Mouse (Mus musculus): ENCODE measurements around the gene Prkce. TPM values are rescaled to one million over a fixed set of nuclear protein-coding genes. Genes with fewer than 3 reads are reported as not detected.

The Prkce gene
- polyA plus RNA-seq, 1 experiment = 4.8 TPM

DNA sequence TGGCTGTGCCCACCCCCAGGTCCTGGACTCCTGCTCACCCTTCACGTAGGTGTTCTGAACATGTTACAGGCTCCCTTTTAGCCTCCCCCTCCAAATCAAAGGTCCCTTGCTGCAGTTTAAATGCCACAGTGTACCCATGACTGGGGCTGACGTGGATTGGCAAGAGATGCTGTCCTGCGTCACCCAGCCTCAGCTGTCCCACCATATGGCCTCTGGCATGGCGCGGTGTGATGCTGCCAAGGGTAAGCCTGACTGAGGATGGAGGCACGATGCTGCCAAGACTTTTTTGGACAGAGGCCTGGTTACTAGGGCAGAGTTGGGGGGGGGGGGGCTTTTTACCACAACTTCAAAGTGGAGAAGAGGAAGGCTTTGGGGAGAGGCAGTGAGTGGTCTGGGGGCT is 98.5 kb downstream of the Prkce start:
- H3K4me3 ChIP-seq (replicated peaks; ENCODE audit: control insufficient read depth, low read depth, low read length) = no peak overlapping the region
- no peak overlapping the region for H3K27ac ChIP-seq (ENCODE audit: control insufficient read depth, insufficient read depth, low read depth, low read length, poor library complexity)
- H3K4me1 ChIP-seq (ENCODE audit: control insufficient read depth, insufficient read depth, low read length) = no peaks in the 10 kb centered on the region
- WGBS = 87% methylated on average over 6 of the region's 6 CpGs
- TF ChIP-seq POLR2A (IDR thresholded peaks at IDR 0.05; ENCODE audit: borderline replicate concordance, control insufficient read depth, low read depth, low read length) (no peak), CTCF (IDR thresholded peaks at IDR 0.05; ENCODE audit: control insufficient read depth, insufficient read depth, low read length) (no peak)

DNA sequence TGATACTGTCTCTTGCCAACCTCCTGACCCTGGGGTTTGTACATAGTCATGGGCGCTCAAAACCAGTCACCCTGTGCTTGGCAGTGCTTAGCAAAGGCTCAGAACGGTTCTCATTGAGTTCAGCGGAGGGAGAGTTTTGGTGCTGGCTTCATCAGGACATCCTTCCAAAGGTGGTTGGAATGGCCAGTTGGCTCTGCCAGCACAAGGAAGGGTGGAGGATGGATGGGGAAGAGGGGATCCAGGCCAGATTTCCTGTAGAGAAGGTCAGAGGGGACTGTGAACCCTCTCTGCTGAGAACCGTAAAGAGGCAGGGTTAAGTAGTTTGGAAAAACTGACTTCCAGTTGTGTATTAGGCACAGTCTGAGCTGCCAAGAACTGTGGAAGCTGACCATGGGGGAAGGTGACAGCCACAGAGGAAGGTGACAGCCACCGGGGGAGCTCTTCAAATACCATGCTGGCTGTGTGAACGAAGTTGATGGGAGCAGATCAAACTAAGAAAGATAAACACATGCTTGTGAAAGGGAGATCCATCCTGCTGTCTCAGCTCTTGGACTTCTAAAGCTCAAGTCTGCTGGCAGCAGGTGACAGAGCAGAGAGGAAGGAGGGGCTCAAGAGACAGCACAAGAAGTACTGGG is 99.7 kb downstream of the Prkce start:
- no peak overlapping the region for H3K4me3 ChIP-seq (replicated peaks; ENCODE audit: control insufficient read depth, low read depth, low read length)
- TF ChIP-seq POLR2A (IDR thresholded peaks at IDR 0.05; ENCODE audit: borderline replicate concordance, control insufficient read depth, low read depth, low read length) = no peak
- no peak for TF ChIP-seq CTCF (IDR thresholded peaks at IDR 0.05; ENCODE audit: control insufficient read depth, insufficient read depth, low read length)
- no peak overlapping the region for H3K27ac ChIP-seq (ENCODE audit: control insufficient read depth, insufficient read depth, low read depth, low read length, poor library complexity)
- no peaks in the 10 kb centered on the region for H3K4me1 ChIP-seq (ENCODE audit: control insufficient read depth, insufficient read depth, low read length)
- WGBS = 72% methylated on average over 6 of the region's 6 CpGs

DNA sequence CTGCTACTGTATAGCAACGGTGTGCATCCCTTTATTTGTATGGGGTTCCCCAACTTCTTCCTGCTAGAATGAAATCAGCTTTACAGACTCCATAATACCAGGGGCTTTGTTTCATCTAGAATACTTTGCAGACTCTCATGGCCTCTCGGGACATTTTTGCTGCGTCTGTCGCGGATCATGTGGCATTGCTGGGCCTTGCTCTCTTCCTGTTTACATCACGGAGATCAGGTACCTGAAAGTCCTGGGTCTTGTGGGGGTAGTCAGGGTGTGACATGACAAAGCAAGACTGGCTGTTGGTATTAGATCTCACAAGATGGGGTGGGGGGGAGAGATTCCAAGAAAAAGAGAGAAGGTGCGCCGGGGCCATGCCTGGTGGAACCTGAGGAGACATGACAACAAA is 102.1 kb downstream of the Prkce start:
- Histone ChIP-seq H3K27ac (ENCODE audit: control insufficient read depth, insufficient read depth, low read depth, low read length, poor library complexity) (no peak overlapping the region), H3K4me1 (ENCODE audit: control insufficient read depth, insufficient read depth, low read length) (no peaks in the 10 kb centered on the region), H3K4me3 (replicated peaks; ENCODE audit: control insufficient read depth, low read depth, low read length) (no peak overlapping the region)
- TF ChIP-seq CTCF (IDR thresholded peaks at IDR 0.05; ENCODE audit: control insufficient read depth, insufficient read depth, low read length) = no peak
- no peak for TF ChIP-seq POLR2A (IDR thresholded peaks at IDR 0.05; ENCODE audit: borderline replicate concordance, control insufficient read depth, low read depth, low read length)
- WGBS = 80% methylated on average over 8 of the region's 8 CpGs

DNA sequence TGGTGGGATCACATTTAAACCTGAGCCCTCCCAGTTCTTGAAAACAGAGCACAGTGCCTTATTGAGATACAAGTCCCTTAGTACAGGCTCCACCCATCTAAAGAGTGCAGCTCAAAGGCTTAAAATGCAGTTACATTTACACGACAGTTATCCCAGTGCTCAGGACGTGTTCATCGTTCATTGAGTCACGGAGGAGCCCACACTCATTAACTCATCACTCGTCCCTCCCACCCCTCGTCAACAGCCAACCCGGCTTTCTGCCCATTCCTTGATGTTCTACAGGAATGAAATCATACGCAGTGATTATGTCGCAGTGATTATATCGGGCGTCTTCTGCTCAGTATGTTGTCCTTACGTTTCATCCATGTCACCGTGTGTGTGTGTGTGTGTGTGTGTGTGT is 102.9 kb downstream of the Prkce start:
- H3K27ac ChIP-seq (ENCODE audit: control insufficient read depth, insufficient read depth, low read depth, low read length, poor library complexity) = no peak overlapping the region
- H3K4me1 ChIP-seq (ENCODE audit: control insufficient read depth, insufficient read depth, low read length) = no peaks in the 10 kb centered on the region
- H3K4me3 ChIP-seq (replicated peaks; ENCODE audit: control insufficient read depth, low read depth, low read length) = no peak overlapping the region
- TF ChIP-seq POLR2A (IDR thresholded peaks at IDR 0.05; ENCODE audit: borderline replicate concordance, control insufficient read depth, low read depth, low read length) (no peak), CTCF (IDR thresholded peaks at IDR 0.05; ENCODE audit: control insufficient read depth, insufficient read depth, low read length) (no peak)
- WGBS = 81% methylated on average over 13 of the region's 13 CpGs

DNA sequence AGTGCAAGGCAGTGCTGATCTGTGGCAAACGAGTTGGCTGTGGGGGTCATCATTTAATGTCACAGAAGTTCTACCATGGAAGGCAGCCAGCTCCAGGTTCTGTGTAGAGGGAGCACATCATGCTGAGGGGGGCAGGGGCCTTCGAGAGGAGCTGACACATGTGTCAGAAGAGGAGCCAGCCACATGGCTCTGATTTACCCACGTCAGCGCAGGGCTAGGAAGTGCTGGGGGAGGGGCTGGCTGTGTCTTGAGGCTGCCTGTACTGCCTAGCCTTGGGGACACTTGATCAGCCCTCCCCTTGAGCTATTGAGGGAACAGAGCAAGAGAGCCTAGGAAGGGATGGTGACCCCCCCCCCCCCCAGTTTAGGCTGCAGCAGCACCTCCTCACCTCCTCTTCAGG is 103.7 kb downstream of the Prkce start:
- TF ChIP-seq POLR2A (IDR thresholded peaks at IDR 0.05; ENCODE audit: borderline replicate concordance, control insufficient read depth, low read depth, low read length) (no peak), CTCF (IDR thresholded peaks at IDR 0.05; ENCODE audit: control insufficient read depth, insufficient read depth, low read length) (no peak)
- Histone ChIP-seq H3K27ac (ENCODE audit: control insufficient read depth, insufficient read depth, low read depth, low read length, poor library complexity) (no peak overlapping the region), H3K4me3 (replicated peaks; ENCODE audit: control insufficient read depth, low read depth, low read length) (no peak overlapping the region), H3K4me1 (ENCODE audit: control insufficient read depth, insufficient read depth, low read length) (no peaks in the 10 kb centered on the region)
- WGBS = 43% methylated on average over 4 of the region's 4 CpGs

DNA sequence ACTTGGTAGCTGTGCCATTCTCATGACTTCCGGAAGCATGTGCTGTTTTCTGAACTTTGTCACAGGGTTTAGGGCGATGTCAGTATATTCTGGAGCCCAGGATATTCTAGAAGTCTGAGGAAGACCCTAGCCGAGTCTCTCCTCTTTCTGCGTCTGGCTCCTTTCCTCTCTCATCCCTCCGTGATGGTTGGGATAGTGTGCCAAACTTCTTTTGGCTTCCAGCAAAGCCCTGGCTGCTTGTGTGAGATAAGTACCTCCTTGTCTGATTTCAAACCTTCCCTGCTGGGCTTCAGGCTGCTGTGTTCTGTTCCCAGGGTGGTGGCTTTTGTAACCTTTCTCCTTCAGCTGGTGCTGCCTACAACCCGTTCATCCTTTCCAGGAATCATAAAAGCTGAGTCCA is 105.4 kb downstream of the Prkce start:
- TF ChIP-seq CTCF (IDR thresholded peaks at IDR 0.05; ENCODE audit: control insufficient read depth, insufficient read depth, low read length) (no peak), POLR2A (IDR thresholded peaks at IDR 0.05; ENCODE audit: borderline replicate concordance, control insufficient read depth, low read depth, low read length) (no peak)
- H3K27ac ChIP-seq (ENCODE audit: control insufficient read depth, insufficient read depth, low read depth, low read length, poor library complexity) = no peak overlapping the region
- no peak overlapping the region for H3K4me3 ChIP-seq (replicated peaks; ENCODE audit: control insufficient read depth, low read depth, low read length)
- no peaks in the 10 kb centered on the region; the same call in 1 of the 2 replicates for H3K4me1 ChIP-seq (ENCODE audit: control insufficient read depth, insufficient read depth, low read length)
- 73% methylated on average over 6 of the region's 6 CpGs for WGBS

DNA sequence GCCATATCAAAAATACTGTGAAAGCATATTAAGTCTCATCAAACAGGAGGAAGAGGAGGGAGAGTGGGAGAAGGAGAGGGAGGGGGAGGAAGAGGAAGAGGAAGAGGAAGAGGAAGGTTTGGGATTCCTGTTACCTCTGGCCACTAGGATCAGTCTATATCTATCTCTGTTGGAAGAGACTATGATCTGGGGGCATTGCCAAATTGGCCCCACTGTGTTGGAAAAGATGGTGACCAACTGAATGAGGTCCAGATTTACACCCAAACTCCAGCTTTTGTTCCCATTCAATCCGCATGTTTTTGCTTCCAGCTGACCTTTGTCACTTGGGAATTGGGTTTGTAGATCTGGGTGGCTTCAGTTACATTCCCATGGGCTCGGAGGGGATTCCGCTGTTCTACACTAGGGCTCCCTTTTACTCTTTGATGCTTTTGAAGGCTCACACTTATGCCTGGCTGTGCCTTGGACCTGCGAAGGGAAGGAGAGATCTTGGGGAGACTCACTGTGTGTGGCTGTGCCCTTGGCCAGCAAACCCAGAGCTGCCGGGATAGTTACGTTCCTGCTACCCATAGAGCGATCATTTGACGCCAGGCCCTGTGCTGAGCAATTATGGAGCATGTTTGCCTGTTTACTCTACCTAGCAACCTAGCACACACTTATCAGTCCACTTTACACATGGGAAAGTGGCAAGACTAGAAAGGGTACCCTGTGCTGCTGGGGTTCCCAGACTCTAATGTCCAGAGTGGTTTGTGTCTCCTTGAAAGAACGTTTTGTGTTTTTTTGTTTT is 106.2 kb downstream of the Prkce start:
- WGBS = 81% methylated on average over 9 of the region's 9 CpGs
- TF ChIP-seq POLR2A (IDR thresholded peaks at IDR 0.05; ENCODE audit: borderline replicate concordance, control insufficient read depth, low read depth, low read length) = no peak
- no peak for TF ChIP-seq CTCF (IDR thresholded peaks at IDR 0.05; ENCODE audit: control insufficient read depth, insufficient read depth, low read length)
- no peak overlapping the region for H3K27ac ChIP-seq (ENCODE audit: control insufficient read depth, insufficient read depth, low read depth, low read length, poor library complexity)
- H3K4me1 ChIP-seq (ENCODE audit: control insufficient read depth, insufficient read depth, low read length) = no peaks in the 10 kb centered on the region; the same call in 1 of the 2 replicates
- H3K4me3 ChIP-seq (replicated peaks; ENCODE audit: control insufficient read depth, low read depth, low read length) = no peak overlapping the region

DNA sequence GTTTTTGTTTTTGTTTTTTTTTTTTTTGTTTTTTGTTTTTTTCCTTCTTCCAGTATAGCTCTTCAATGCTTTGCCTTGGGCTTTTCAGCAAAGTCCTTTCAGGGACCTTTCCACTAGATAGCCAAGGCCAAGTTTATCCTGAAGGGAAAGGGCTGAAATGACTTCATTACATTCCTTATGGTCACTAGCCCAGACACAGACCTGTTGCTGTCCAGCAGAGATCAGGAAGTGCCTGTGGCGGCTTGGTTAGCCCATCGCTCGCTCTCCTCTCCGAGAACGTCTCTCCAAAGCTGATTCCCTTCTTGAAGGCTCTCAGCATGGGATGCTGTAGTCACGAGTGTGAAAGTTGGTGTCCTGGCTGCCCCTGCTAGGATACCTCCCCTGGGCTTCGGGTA is 106.8 kb downstream of the Prkce start:
- H3K27ac ChIP-seq (ENCODE audit: control insufficient read depth, insufficient read depth, low read depth, low read length, poor library complexity) = no peak overlapping the region

More for the DNA sequence above, 106.8 kb downstream of the Prkce start:
- no peak for TF ChIP-seq POLR2A (IDR thresholded peaks at IDR 0.05; ENCODE audit: borderline replicate concordance, control insufficient read depth, low read depth, low read length)
- no peak for TF ChIP-seq CTCF (IDR thresholded peaks at IDR 0.05; ENCODE audit: control insufficient read depth, insufficient read depth, low read length)
- Histone ChIP-seq H3K4me1 (ENCODE audit: control insufficient read depth, insufficient read depth, low read length) (no peaks in the 10 kb centered on the region; the same call in 1 of the 2 replicates), H3K4me3 (replicated peaks; ENCODE audit: control insufficient read depth, low read depth, low read length) (no peak overlapping the region)
- 80% methylated on average over 7 of the region's 7 CpGs for WGBS

All from bone marrow, adult 2 months (tissue).